Mouse (Mus musculus) liver, embryonic 11.5 days (tissue): ENCODE measurements around the gene Serpinb12. TPM values are rescaled to one million over a fixed set of nuclear protein-coding genes. Genes with fewer than 3 reads are reported as not detected.
"Not testable (repeated sequence)": the region's sequence is repeated elsewhere in the genome, so short reads cannot be mapped to it uniquely, and the experiment has no call there.

Experiments
- ATAC-seq: fragments of 200-750 bp; cut with Nextera tagmentation; replicated peaks from 2 replicates; pipeline ENCODE4 v1.8.0; 2017; ENCODE audit warnings: moderate number of reproducible peaks, mild to moderate bottlenecking, moderate TSS enrichment, moderate library complexity; ENCODE audit not compliant: low FRiP score
- DNase-seq: peaks from one replicate; pipeline ENCODE4 v3.0.0-alpha.2; 2017; ENCODE audit warnings: low spot score
- H3K27ac ChIP-seq: fragments of 300-500 bp; sonication (generic); 2 replicates; pipeline ENCODE4 v1.5.1; 2014; ENCODE audit warnings: mild to moderate bottlenecking, low read depth, low read length, control low read depth
- H3K27me3 ChIP-seq: fragments of 300-500 bp; sonication (generic); replicated peaks from 2 replicates; pipeline ENCODE4 v1.6.1; 2014; ENCODE audit warnings: low read length, mixed read lengths; ENCODE audit not compliant: control insufficient read depth, insufficient read depth
- H3K36me3 ChIP-seq: fragments of 300-500 bp; sonication (generic); 2 replicates; pipeline ENCODE4 v1.6.1; 2014; ENCODE audit warnings: mild to moderate bottlenecking, low read length, moderate library complexity, mixed read lengths; ENCODE audit not compliant: control insufficient read depth, insufficient read depth
- H3K4me1 ChIP-seq: fragments of 300-500 bp; sonication (generic); replicated peaks from 2 replicates; pipeline ENCODE4 v1.6.1; 2014; ENCODE audit warnings: low read length, mixed read lengths; ENCODE audit not compliant: control insufficient read depth, insufficient read depth
- H3K4me2 ChIP-seq: fragments of 300-500 bp; sonication (generic); 2 replicates; pipeline ENCODE4 v1.6.1; 2014; ENCODE audit warnings: mild to moderate bottlenecking, control low read depth, moderate library complexity
- H3K4me3 ChIP-seq: fragments of 300-500 bp; sonication (generic); 2 replicates; pipeline ENCODE4 v1.5.1; 2014; ENCODE audit warnings: low read depth, low read length, control low read depth
- H3K9ac ChIP-seq: fragments of 300-500 bp; sonication (generic); 2 replicates; pipeline ENCODE4 v1.6.1; 2014; ENCODE audit warnings: low read depth, low read length, control low read depth
- H3K9me3 ChIP-seq: fragments of 300-500 bp; sonication (generic); 2 replicates; pipeline ENCODE4 v1.6.1; 2016; ENCODE audit warnings: low read length, inconsistent platforms, mixed read lengths; ENCODE audit not compliant: control insufficient read depth
- WGBS: fragments of 180-500 bp; shearing (Covaris S2); extraction: QIAGEN DNeasy Blood & Tissue Kit; methylation state at CpG from one replicate; pipeline ENCODE4 v1.1.7; 2014; 5-methylcytosine and 5-hydroxymethylcytosine counted together
- polyA plus RNA-seq: library from polyadenylated mRNA; unstranded; fragments of >200 nt; fragmentation: Nextera tagmentation; extraction: Ambion mirVana; gene quantifications from 2 replicates; pipeline ENCODE4 v1.2.1, GENCODE M21; 2014

The Serpinb12 gene
- not detected in 2 replicates for polyA plus RNA-seq

DNA sequence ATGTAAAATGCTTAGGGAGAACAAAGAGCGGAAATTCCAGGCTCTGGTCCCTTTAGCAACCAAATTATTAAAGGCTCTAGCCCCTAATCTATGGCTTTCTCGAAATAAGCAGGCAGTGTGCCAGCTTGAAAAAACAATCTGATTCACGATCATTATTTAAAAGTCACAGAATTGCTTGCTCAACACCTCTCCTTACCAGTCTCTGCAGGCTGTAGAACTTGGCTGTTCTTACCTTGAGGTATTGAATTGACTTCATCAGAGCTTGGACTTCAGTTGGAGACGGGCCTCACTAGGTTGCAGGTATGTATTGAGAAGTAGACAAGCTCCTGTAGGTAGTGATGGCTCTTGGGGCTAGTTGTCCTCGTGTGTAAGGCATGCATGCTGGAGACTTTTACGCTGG lies at the start of gene Serpinb12:
Gene Serpinb12 (plus strand): TSS at position 185 of the 400 bp plus-strand sequence.
- H3K4me1 ChIP-seq, result no peaks in the 10 kb centered on the region
- H3K9me3 ChIP-seq, result no peaks in the 10 kb centered on the region
- 76% methylated on average over 6 of the region's 6 CpGs for WGBS
- H3K9ac ChIP-seq, result no peak within 1 kb of the TSS
- ATAC-seq (no peak), DNase-seq (no peak)
- H3K4me3 ChIP-seq, result no peak within 1 kb of the TSS
- no peak within 1 kb of the TSS for H3K4me2 ChIP-seq
- H3K27ac ChIP-seq, result no peak within 1 kb of the TSS
- H3K36me3 ChIP-seq, result no peaks in the 10 kb centered on the region
- no peaks in the 10 kb centered on the region for H3K27me3 ChIP-seq

DNA sequence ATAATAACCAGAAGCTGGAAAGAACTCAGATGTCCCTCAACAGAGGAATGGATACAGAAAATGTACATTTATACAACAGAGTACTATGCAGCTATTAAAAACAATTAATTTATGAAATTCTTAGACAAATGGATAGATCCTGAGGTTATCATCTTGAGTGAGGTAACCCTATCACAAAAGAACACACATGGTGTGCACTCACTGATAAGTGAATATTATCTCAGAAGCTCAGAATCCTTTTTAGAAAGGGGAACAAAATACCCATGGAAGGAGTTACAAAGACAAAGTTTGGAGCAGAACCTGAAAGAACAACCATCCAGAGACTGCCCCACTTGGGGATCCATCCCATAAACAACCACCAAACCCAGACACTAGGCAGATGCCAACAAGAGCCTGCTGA lies 39.1 kb upstream of the Serpinb12 start:
- not testable (repeated sequence) for H3K27ac ChIP-seq, H3K9ac ChIP-seq, H3K36me3 ChIP-seq, H3K4me1 ChIP-seq, H3K9me3 ChIP-seq, DNase-seq, H3K4me3 ChIP-seq, ATAC-seq, H3K27me3 ChIP-seq, H3K4me2 ChIP-seq

DNA sequence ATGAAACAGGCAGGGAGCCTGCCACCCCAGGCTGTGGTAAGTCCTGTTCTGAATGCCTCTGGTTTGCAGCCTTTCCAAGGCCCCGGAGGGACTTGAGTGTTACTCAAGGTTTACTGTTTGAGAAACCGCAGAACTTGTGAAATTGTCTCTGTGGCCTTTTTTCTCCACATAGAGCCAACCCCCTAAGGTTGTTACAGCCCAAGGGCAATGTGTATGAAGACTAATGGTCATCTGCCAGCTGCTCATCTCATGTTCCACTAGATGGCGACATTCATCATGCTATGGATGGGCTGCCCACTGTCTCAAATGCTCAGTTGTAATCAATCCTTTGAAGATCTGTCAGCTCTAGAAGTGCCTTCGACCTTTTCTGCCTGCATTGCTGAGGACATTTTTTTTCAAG lies 32.8 kb upstream of the Serpinb12 start:
- Histone ChIP-seq H3K27me3 (no peaks in the 10 kb centered on the region), H3K36me3 (no peaks in the 10 kb centered on the region), H3K27ac (no peak overlapping the region), H3K4me1 (no peaks in the 10 kb centered on the region), H3K9ac (no peak overlapping the region), H3K4me3 (no peak overlapping the region), H3K4me2 (no peak overlapping the region), H3K9me3 (no peaks in the 10 kb centered on the region)
- 21% methylated on average over 4 of the region's 4 CpGs for WGBS
- DNase-seq, result no peak
- peak; percentile 68 for ATAC-seq

DNA sequence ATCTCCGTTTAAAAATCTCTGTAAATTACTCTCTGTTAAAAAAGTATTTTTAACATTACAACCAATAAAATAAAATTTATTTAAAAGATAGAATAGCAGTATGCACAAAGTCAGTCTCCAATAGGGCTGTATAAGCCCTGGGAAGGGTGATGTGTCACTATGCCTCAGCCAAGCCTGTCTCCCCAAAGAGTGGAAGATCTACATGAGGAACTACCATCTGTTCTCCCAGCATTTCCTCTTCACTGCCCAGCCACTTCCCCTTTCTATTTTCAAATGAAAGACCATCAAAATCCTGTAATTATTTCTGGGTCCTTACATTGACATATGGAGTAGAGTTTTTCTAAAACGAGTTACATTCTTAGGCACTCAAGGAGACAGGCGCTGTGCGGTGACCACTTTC lies 2.3 kb upstream of the Serpinb12 start:
- no peaks in the 10 kb centered on the region for H3K36me3 ChIP-seq
- H3K27me3 ChIP-seq, result no peaks in the 10 kb centered on the region
- DNase-seq, result no peak
- no peak overlapping the region for H3K4me2 ChIP-seq
- H3K4me3 ChIP-seq, result no peak overlapping the region
- H3K9ac ChIP-seq, result no peak overlapping the region
- H3K27ac ChIP-seq, result no peak overlapping the region
- WGBS, result 49% methylated on average over 4 of the region's 4 CpGs
- H3K9me3 ChIP-seq, result no peaks in the 10 kb centered on the region
- no peaks in the 10 kb centered on the region for H3K4me1 ChIP-seq
- no peak for ATAC-seq

DNA sequence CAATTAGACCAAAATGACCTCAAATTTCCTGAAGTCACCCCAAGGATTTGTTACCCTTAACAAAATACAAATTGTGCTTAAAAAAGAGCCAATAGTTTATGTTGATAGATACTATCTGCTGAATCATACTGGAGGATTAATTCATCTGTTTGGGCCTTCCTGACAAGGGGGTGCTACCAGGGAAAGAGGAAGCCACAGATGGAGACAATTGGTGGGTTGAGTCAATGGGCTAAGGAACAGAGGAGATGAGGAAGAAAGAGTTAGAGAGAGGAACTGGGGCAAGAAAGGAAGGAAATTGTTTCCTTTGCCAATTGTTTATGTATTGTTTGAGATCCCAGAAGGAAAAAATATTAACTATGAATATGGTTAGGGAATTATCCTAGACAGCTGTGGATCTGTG lies 591 bp upstream of the Serpinb12 start:
- no peak for DNase-seq
- Histone ChIP-seq H3K4me2 (no peak overlapping the region), H3K27ac (no peak overlapping the region), H3K36me3 (no peaks in the 10 kb centered on the region), H3K4me3 (no peak overlapping the region), H3K4me1 (no peaks in the 10 kb centered on the region), H3K9ac (no peak overlapping the region), H3K27me3 (no peaks in the 10 kb centered on the region), H3K9me3 (no peaks in the 10 kb centered on the region)
- ATAC-seq, result no peak

DNA sequence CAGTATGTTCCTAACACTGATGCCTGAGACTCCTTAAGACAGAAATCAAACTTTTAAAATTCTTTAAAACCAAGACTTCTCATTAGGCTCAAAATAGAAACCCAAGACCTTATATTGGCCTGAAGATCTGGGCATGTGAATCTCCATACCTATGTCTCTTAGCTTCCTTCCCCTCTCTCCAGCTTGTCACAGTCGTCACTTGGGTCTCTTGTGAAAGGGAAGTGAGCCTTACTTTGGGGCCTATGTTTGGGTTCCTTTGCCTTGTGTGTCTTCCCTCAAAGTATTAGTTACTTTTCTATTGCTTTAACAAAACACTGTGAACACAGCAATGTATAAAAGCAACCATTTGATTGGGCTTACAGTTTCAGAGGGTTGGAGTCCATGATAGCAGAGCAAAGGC lies 13.0 kb downstream of the Serpinb12 start:
- 44% methylated on average over 1 of the region's 1 CpGs for WGBS
- Histone ChIP-seq H3K4me1 (no peaks in the 10 kb centered on the region), H3K27me3 (no peaks in the 10 kb centered on the region)

DNA sequence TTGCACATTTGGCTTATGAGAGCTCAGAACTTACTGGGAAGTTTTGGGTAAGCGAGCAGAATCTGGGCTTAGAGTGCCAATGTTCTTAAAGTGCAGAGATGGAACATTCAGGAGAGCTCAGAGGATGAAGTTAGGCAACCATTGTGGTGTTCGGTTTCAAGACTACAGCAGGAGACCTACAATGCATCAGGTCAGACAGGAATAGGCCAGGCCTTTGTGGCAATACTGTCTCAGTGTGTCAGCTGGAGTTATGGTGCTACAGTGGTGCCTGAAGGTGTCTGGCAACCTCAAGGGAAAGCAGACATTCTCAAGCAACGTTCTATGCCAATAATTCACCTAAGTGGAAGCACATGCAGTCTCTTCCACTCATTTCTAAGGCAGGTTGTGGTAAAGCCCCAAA lies 25.7 kb downstream of the Serpinb12 start:
- H3K36me3 ChIP-seq, result no peaks in the 10 kb centered on the region
- no peak for ATAC-seq
- H3K9ac ChIP-seq, result no peak overlapping the region
- 67% methylated on average over 3 of the region's 3 CpGs for WGBS
- H3K4me1 ChIP-seq, result no peaks in the 10 kb centered on the region
- no peaks in the 10 kb centered on the region for H3K27me3 ChIP-seq
- no peak overlapping the region for H3K4me2 ChIP-seq
- no peak overlapping the region for H3K27ac ChIP-seq
- no peak for DNase-seq
- H3K9me3 ChIP-seq, result no peaks in the 10 kb centered on the region
- H3K4me3 ChIP-seq, result no peak overlapping the region

More for the DNA sequence above, 13.0 kb downstream of the Serpinb12 start:
- DNase-seq (no peak), ATAC-seq (no peak)
- Histone ChIP-seq H3K4me2 (no peak overlapping the region), H3K27ac (no peak overlapping the region), H3K36me3 (no peaks in the 10 kb centered on the region), H3K9ac (no peak overlapping the region), H3K4me3 (no peak overlapping the region), H3K9me3 (no peaks in the 10 kb centered on the region)

DNA sequence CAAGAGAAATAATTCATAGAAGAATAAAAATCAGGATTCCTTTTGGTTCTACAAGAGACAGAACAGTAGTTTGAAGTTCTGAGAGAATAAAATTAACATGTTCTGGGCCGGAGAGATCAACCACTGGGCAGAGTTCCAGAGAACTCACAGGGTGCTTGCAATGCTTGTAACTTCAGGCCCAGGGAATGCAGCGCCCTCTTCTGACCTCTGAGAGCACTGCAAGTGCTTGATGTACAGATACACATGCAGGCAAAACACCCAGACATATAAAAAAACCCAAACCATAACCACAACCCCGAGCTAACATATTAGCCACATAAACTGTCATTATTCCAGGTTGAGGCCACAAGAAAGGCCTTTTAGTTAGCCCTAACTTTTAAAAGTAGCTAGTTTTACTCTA lies 26.8 kb downstream of the Serpinb12 start:
- ATAC-seq (no peak), DNase-seq (no peak)
- Histone ChIP-seq H3K36me3 (no peaks in the 10 kb centered on the region), H3K27ac (no peak overlapping the region), H3K27me3 (no peaks in the 10 kb centered on the region), H3K4me1 (no peaks in the 10 kb centered on the region), H3K4me2 (no peak overlapping the region), H3K4me3 (no peak overlapping the region), H3K9ac (no peak overlapping the region), H3K9me3 (no peaks in the 10 kb centered on the region)
- WGBS, result 39% methylated on average over 3 of the region's 3 CpGs

DNA sequence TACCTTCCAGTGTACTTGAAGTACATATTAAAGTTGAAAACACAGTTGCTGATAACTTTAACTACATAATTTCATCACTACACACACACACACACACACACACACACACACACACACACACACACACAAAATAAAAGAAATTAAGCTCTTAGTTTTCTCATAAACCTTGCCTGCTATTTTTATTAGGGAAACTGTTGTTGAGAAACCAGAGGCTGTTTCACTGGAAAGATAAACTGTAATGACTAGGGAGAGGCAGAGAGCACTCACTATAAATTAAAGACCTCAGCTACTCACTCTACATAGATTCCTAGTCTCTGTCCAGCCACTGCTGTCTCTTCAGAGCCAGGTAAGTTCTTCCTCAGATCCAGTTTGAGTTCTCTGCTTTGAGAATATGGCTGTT lies 46.4 kb downstream of the Serpinb12 start, which contains the start of gene Serpinb13:
Gene Serpinb13 (plus strand): TSS at position 301 of the 400 bp plus-strand sequence.
- no peak for ATAC-seq
- H3K9me3 ChIP-seq, result no peaks in the 10 kb centered on the region

More for the DNA sequence above, 46.4 kb downstream of the Serpinb12 start, which contains the start of gene Serpinb13:
- H3K4me1 ChIP-seq, result no peaks in the 10 kb centered on the region
- no peak within 1 kb of the TSS for H3K27ac ChIP-seq
- H3K4me3 ChIP-seq, result no peak within 1 kb of the TSS
- H3K36me3 ChIP-seq, result no peaks in the 10 kb centered on the region
- no peak within 1 kb of the TSS for H3K4me2 ChIP-seq
- no peaks in the 10 kb centered on the region for H3K27me3 ChIP-seq
- H3K9ac ChIP-seq, result no peak within 1 kb of the TSS
- no peak for DNase-seq
